Mouse (Mus musculus): ENCODE results near the gene Bhlhe41.
A peak's percentile ranks its signal among the peaks of the same experiment; 100 is the strongest.

Gene Bhlhe41

DNA sequence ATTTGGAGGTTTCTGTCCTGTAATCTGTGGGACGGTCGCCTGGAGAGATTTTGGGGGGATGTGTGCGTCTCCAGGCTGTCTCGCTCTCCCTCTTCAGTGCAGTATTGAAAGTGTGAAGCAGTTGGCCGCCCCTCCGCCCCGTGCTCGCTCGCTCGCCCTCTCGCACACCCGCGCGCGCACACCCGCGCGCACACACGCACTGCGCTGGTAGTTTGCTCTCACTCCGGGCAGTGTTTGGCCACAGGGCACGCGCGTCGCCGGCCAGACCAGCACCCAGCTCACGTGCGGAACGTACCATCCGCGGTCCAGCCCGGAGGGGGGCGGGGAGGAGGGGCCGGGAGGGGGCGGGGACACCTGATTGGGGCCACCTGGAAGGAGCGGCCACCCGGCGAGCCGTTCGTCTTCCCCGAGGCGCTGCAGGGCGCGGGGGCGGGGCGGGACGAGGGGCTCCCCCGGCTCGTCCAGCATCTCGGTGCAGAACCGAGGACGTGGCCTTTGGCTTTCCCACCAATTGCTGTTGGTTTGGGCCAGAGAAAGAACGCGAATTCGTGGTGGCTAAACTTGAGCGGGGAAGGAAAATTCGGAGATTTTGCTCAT, at the start of gene Bhlhe41:
Bhlhe41 (minus strand) TSS at position 270 of the 597 bp plus-strand sequence.
- DNase-seq (ENCODE audit: low read depth, low spot score), result peak; percentile 41

- no peak for DNase-seq (ENCODE audit: low read depth, low spot score)
Observed at GRCm38 (mm10) chr6:145912232-145912631, 46.9 kb upstream of the Bhlhe41 start.

GRCm38 (mm10) chr6:145910469-145911426, 45.4 kb upstream of the Bhlhe41 start:
- no peak for DNase-seq (ENCODE audit: low read depth, low spot score)

DNA sequence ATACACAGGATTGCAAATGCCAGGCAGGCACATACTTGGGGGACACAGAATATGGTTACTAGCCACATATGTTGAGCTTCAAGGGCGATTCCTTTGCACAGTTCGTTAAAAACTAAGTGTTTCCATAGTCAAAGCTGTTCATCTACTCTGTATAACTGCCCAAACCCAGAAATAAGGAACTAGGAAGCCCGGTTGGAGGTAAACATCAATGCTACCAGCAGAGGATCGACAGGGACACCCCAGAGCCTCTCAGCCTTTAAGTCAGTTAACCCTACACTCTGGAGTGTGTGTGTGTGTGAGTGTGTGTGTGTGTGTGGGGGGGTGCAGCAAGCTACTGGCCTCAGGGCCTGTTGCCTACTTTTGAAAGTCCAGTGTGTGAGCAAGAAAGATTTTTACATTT, 44.6 kb upstream of the Bhlhe41 start:
- no peak for DNase-seq (ENCODE audit: low read depth, low spot score)

DNA sequence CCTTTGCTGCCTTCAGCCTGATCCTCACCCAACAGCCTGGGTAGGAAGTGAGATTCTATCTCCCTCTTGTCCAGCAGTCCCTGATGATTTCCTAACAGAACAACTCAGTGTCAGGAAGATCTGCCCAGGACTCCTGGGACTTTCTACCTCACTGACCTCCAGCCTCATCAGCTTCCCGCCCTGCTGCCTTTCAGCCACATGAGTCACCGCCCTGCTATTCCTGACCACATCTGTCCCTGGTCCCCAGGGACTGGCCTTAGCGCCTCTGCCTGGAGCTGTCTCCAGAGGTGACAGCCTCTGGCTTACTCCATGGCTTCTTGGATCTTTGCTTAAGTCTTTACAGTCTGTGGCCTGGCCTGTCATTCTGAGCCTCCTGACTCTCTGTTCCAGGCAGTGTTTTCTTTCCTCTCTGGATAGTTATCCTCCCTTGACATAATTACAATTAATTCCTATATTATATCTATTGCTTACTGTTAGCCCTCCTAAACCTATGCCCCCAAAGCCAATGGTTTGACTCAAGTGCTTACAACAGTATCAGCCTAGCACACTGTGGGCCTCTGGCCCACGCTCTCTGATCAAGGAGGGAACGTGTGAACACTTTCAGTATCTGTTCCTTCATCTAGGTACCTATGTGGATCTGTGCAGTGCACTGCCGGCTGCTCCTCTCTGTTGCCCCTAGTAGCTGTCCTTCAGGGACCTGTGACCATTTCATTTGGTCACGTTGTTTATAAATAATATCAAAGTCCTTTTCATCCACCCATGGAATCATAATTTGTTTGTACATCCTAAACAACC, 40.9 kb upstream of the Bhlhe41 start:
- DNase-seq (ENCODE audit: low read depth, low spot score), result no peak

DNA sequence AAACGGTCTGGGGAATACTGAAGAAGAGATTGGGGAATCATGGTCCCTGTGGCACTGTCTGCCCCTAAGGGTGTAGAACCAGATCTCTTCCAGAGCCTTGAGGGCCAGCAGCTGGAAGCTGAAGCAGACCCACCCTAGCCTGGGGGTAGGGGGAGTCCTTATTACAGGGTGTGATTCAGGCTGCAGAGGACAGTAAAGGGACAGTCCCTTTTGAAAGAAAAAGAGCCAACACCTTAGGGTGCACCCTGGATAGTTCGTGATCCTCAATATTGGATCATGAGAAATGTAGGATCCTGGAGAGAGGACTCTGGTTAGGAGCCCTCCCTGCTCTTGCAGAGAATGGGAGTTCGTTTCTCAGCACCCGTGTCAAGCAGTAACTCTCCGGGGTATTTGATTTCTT, 39.3 kb upstream of the Bhlhe41 start:
- no peak for DNase-seq (ENCODE audit: low read depth, low spot score)

- no peak for DNase-seq (ENCODE audit: low read depth, low spot score)
Observed at GRCm38 (mm10) chr6:145904169-145904568, 38.8 kb upstream of the Bhlhe41 start.

GRCm38 (mm10) chr6:145894669-145895342, 29.4 kb upstream of the Bhlhe41 start:
- peak; percentile 49 for DNase-seq (ENCODE audit: low read depth, low spot score)

GRCm38 (mm10) chr6:145893366-145894021, 28.1 kb upstream of the Bhlhe41 start:
- DNase-seq (ENCODE audit: low read depth, low spot score), result peak; percentile 9

GRCm38 (mm10) chr6:145892381-145893265, 27.3 kb upstream of the Bhlhe41 start:
- no peak for DNase-seq (ENCODE audit: low read depth, low spot score)

DNA sequence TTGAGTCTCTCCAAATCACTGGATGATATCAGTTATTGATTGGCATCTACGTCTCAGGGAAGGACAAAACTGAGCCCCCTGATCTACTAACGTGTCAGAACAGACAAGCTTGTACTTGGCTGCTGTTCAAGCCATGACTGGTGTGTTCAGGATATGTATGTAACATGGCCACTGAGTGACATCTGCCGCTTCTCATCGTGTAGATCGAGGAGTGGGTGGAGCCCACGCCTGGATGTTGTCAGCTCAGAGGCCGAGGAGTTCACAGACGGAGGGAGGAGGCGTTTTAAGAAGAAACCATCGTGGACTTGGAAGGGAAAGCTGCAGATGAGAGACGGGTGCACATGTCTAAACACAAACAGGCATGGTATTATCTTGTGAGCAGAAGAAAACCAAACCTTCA, 26.6 kb upstream of the Bhlhe41 start:
- no peak for DNase-seq (ENCODE audit: low read depth, low spot score)

DNA sequence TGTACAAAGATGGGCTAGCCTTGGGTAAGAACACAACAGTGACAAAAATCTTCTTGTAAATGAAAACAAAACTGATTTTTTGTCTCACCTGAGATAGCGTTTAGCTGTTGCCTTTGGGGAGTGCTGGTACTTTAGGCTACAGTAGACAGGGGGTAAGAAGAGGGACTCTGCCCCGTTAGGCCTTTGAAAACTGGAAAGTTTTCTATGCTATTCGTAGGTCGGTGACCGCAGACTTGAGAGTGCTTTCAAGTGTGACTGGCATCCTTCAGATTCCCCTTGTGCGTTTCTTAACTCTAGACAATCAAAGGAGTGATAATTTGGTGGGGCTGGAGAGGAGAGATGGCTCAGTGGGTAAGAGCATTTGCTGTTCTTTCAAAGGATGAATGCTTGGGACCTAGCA, 22.4 kb upstream of the Bhlhe41 start:
- no peak for DNase-seq (ENCODE audit: low read depth, low spot score)

DNA sequence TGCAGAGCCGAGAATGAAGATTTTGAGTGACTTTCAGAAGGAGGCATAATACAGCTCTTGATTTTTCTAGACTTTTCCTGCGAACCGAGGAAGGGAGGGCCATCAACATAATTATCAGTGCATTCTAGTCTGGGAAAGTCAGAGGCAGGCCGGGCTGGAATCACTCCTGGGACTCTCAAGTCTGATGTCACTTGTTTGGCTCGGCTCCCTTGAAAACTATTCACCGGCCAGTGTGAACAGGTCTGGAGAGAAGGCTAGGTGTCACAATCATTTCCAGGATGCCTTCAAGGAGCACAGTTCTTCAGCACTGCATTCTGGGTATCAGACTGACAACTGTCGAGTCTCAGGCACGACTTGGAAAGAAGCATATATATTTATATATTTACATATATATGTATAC, 20.9 kb upstream of the Bhlhe41 start:
- no peak for DNase-seq (ENCODE audit: low read depth, low spot score)

- no peak for DNase-seq (ENCODE audit: low read depth, low spot score)
Observed at GRCm38 (mm10) chr6:145885069-145885468, 19.7 kb upstream of the Bhlhe41 start.

- peak; percentile 8 for DNase-seq (ENCODE audit: low read depth, low spot score)
Observed at GRCm38 (mm10) chr6:145883668-145884067, 18.3 kb upstream of the Bhlhe41 start.

DNA sequence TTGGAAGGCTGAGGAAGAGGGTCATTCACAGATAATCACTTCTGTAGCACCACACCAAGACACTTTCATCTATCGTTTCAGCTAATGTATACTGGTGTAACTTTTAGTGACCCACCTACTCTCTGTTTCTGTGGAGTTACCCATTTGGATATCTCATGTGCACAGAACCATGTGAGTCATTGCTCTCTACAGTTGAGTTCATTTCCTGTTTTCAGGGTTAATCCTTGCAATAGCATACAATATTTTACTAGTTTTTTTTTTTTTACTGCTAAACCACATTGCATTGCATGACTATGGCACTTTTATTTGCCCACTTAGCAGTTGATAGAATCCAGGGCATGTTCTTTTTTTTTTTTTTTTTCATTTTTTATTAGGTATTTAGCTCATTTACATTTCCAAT, 17.7 kb upstream of the Bhlhe41 start:
- DNase-seq (ENCODE audit: low read depth, low spot score), result peak; percentile 24

DNA sequence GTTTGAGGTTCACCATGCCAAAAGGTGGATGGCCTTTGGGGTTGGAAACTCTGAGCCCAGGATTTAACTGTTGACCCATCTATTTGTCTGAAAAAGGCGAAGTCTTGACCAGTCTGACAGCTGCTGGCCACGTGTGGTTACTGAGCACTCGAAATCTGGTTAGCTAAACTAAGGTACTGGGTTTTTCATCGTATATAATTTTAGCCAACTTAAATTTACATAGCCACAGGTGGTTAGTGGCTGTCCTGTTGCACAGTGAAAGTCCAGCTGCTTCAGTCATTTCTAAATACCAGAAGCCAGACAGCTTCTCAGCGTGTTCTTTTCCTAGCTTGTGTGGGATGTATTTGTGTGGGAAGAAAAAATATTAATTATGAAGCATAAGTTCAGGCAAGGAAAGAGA, 15.3 kb upstream of the Bhlhe41 start:
- DNase-seq (ENCODE audit: low read depth, low spot score), result no peak

GRCm38 (mm10) chr6:145876986-145877735, 11.8 kb upstream of the Bhlhe41 start:
- DNase-seq (ENCODE audit: low read depth, low spot score), result no peak

DNA sequence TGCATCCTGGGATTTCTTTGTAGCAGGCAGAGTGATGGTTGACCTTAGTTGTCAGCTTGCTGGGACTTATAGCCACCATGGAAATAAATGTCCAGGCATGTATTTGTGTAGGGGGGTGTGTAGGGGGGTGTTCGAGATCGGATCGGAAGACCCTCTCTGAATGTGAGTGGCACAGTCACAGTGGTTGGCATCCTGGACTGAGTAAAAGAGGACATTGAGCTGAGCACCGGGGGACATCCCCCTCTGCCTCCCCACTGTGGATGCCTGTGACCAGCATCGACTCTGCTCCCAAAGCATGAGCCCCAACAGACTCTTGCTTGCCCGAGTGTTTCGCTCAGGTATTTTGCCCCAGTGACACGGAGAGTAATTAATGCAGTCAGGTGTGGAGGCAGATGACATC, 8.0 kb upstream of the Bhlhe41 start:
- no peak for DNase-seq (ENCODE audit: low read depth, low spot score)
